Mouse (Mus musculus): Measurements from ENCODE around the gene Olfr1290. TPM values are rescaled to one million over a fixed set of nuclear protein-coding genes. Genes with fewer than 3 reads are reported as not detected.

Olfr1290 gene
- polyA plus RNA-seq, 1 experiment from 2014 or later, result not detected

Other genes starting within 250 kb of the Olfr1290 start
- gene Olfr1276, start 239.3 kb downstream of the Olfr1290 start, polyA plus RNA-seq (2015; fragmentation: Nextera tagmentation; extraction: Ambion mirVana), result not detected in 2 replicates
- not detected in 2 replicates for gene Olfr1277, start 219.7 kb downstream of the Olfr1290 start, polyA plus RNA-seq (2015; fragmentation: Nextera tagmentation; extraction: Ambion mirVana)
- not detected in 2 replicates for gene Olfr1278, start 203.7 kb downstream of the Olfr1290 start, polyA plus RNA-seq (2015; fragmentation: Nextera tagmentation; extraction: Ambion mirVana)
- gene Olfr1279, start 193.2 kb downstream of the Olfr1290 start, polyA plus RNA-seq (2015; fragmentation: Nextera tagmentation; extraction: Ambion mirVana), result not detected in 2 replicates
- not detected in 2 replicates for gene Olfr1280, start 179.8 kb downstream of the Olfr1290 start, polyA plus RNA-seq (2015; fragmentation: Nextera tagmentation; extraction: Ambion mirVana)
- gene Olfr1281, start 167.3 kb downstream of the Olfr1290 start, polyA plus RNA-seq (2015; fragmentation: Nextera tagmentation; extraction: Ambion mirVana), result not detected in 2 replicates
- not detected in 2 replicates for gene Olfr1282, start 157.8 kb downstream of the Olfr1290 start, polyA plus RNA-seq (2015; fragmentation: Nextera tagmentation; extraction: Ambion mirVana)
- gene Olfr1283, start 127.0 kb downstream of the Olfr1290 start, polyA plus RNA-seq (2015; fragmentation: Nextera tagmentation; extraction: Ambion mirVana), result not detected in 2 replicates
- gene Olfr1284, start 118.3 kb downstream of the Olfr1290 start, polyA plus RNA-seq (2015; fragmentation: Nextera tagmentation; extraction: Ambion mirVana), result not detected in 2 replicates
- not detected in 2 replicates for gene Olfr1286, start 70.7 kb downstream of the Olfr1290 start, polyA plus RNA-seq (2015; fragmentation: Nextera tagmentation; extraction: Ambion mirVana)
- gene Olfr1287, start 44.7 kb downstream of the Olfr1290 start, polyA plus RNA-seq (2015; fragmentation: Nextera tagmentation; extraction: Ambion mirVana), result not detected in 2 replicates
- gene Olfr1288, start 19.7 kb downstream of the Olfr1290 start, polyA plus RNA-seq (2015; fragmentation: Nextera tagmentation; extraction: Ambion mirVana), result not detected in 2 replicates
- gene Olfr1289, start 13.0 kb downstream of the Olfr1290 start, polyA plus RNA-seq (2015; fragmentation: Nextera tagmentation; extraction: Ambion mirVana), result not detected in 2 replicates
- gene Olfr1291-ps1, start 3.4 kb upstream of the Olfr1290 start, polyA plus RNA-seq (2015; fragmentation: Nextera tagmentation; extraction: Ambion mirVana), result not detected in 2 replicates
- gene Olfr1293-ps, start 31.4 kb upstream of the Olfr1290 start, polyA plus RNA-seq (2015; fragmentation: Nextera tagmentation; extraction: Ambion mirVana), result not detected in 2 replicates
- gene Olfr1294, start 46.5 kb upstream of the Olfr1290 start, polyA plus RNA-seq (2015; fragmentation: Nextera tagmentation; extraction: Ambion mirVana), result not detected in 2 replicates
- gene Olfr1295, start 75.9 kb upstream of the Olfr1290 start, polyA plus RNA-seq (2015; fragmentation: Nextera tagmentation; extraction: Ambion mirVana), result not detected in 2 replicates
- gene Olfr1297, start 132.7 kb upstream of the Olfr1290 start, polyA plus RNA-seq (2015; fragmentation: Nextera tagmentation; extraction: Ambion mirVana), result not detected in 2 replicates
- gene Olfr1298, start 155.4 kb upstream of the Olfr1290 start, polyA plus RNA-seq (2015; fragmentation: Nextera tagmentation; extraction: Ambion mirVana), result not detected in 2 replicates
- not detected in 2 replicates for gene Olfr1299, start 167.6 kb upstream of the Olfr1290 start, polyA plus RNA-seq (2015; fragmentation: Nextera tagmentation; extraction: Ambion mirVana)

Data from stomach, embryonic 16.5 days (tissue).